Mouse (Mus musculus) T-cell, adult 2 months (primary cell): Measurements from ENCODE around the gene Ctnnd2.

Experiments used
- DNase-seq: peaks from one replicate; pipeline ENCODE4 v3.0.0; 2022; ENCODE audit warnings: low spot score

Ctnnd2 gene

GRCm38 (mm10) chr15:30386489-30386888 lies 214.1 kb downstream of the Ctnnd2 start:
- DNase-seq = no peak

- DNase-seq = no peak
Observed at GRCm38 (mm10) chr15:30387244-30387643, 214.9 kb downstream of the Ctnnd2 start.

DNA sequence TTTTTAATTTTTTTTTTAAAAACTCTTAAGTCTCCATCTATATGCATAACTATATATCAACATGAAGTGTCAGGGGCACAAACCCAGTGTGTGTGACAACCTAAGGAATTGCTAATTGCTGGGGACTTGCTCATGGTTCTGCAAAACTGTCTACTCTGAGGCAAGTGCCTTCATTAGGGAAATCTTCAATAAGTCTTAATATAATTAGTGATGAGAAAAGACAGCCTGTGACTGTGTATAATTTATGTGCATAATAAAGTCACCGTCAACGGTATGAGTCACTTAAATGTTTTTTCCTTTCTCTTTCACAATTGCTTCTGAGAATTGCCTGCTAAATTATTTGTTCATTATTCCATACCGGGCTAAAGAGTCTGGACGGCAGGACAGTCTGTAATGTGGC lies 228.7 kb downstream of the Ctnnd2 start:
- DNase-seq = no peak

GRCm38 (mm10) chr15:30406254-30406653 lies 233.9 kb downstream of the Ctnnd2 start:
- no peak for DNase-seq

GRCm38 (mm10) chr15:30423146-30423545 lies 250.8 kb downstream of the Ctnnd2 start:
- DNase-seq = no peak

- DNase-seq = no peak
Observed at GRCm38 (mm10) chr15:30424290-30424689, 251.9 kb downstream of the Ctnnd2 start.

DNA sequence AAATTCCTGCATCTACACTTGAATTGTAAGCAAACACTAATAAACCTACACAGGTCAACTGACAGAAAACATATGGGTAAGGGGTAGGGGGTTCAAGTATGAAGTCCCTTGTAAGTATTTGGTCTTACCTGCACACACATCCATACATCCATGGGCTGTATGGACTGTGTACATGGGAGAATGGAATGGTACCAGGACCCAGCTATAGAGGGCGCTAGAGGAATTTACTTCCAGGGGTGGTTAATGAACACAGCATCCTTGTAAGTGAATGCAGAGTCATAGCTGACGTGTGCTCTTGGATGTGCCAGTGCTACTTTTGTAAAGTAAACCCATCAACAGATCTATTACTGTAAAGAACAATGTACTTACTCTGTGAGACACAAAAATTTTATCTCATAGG lies 254.9 kb downstream of the Ctnnd2 start:
- DNase-seq = peak; percentile 4

DNA sequence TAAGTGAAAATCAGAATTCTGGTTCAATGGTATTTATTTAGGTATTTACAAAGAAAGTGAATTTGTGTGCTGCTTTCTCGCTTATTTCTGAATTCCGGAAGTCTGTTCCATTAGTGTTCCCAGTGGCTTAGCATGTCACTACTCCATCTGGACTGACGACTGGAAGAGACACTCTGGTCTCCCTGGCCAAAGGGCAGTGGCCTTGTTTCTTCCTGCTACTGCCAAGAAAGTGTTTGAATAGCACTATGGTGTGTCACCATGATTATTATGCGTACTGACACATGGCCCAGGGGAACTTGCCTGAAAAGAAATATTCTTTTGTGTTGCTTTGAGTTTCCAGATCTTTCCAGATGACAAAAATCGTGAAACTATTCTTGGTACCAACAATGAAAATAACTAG lies 266.7 kb downstream of the Ctnnd2 start:
- no peak for DNase-seq

- DNase-seq = no peak
Observed at GRCm38 (mm10) chr15:30450765-30451164, 278.4 kb downstream of the Ctnnd2 start.

- no peak for DNase-seq
Observed at GRCm38 (mm10) chr15:30451921-30452320, 279.5 kb downstream of the Ctnnd2 start.

GRCm38 (mm10) chr15:30457541-30458250 lies 285.3 kb downstream of the Ctnnd2 start:
- no peak for DNase-seq

GRCm38 (mm10) chr15:30458671-30459070 lies 286.3 kb downstream of the Ctnnd2 start:
- DNase-seq = no peak

GRCm38 (mm10) chr15:30460341-30461125 lies 288.1 kb downstream of the Ctnnd2 start:
- DNase-seq = no peak

GRCm38 (mm10) chr15:30462804-30463423 lies 290.5 kb downstream of the Ctnnd2 start:
- DNase-seq = no peak

DNA sequence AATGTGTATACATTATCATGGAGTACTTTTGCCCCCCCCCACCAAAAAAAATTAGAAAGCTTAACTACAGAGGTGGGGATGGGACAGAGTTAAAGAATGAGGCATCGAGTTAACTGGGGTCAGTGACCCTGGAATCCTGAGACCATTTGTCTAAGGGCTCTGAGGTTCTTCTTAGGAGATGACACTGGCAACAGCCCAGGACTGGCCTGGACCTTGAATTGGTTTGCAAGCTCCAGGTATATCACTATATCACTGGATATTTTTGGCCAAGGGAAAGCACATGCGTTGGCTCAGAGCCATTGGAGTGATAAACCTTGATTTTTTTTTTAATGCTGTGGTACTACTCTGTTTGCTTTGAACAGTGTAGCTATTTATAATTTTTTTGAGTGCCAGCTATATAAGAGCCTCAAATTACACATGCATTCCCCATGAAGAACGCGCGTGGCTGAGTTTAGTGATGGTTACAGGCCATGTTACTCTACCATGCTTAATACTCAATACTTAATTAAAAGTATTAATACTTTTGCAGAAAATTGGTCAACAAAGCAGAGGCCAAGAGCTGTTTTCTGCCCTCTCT lies 291.2 kb downstream of the Ctnnd2 start:
- no peak for DNase-seq

DNA sequence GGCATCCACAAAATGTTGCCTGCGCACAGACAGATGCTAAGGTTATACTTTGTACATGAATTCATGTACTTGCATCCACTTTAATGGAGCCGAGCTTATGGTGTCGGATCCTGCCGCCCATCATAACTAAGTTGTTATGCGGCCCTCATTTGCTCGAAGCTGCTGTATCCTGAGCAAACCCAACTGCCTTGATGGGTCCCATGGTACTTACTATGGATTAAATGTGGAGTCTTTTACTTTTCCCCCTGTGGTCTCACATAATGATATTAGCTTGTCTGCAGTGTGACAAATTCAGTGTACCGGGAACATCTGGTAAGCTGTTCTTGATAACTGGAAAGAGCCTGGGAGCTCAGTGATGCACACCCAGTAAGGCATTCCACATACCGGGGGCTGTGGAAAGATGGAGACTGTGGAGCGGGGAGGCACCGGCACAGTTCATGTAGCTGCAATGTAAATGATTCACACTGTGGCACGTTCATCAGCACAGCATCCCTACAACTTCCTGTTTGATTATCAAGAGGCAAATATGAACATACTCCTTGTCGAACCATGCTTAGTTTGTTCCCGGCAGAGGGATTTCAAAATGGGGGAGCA lies 294.7 kb downstream of the Ctnnd2 start:
- DNase-seq = no peak

DNA sequence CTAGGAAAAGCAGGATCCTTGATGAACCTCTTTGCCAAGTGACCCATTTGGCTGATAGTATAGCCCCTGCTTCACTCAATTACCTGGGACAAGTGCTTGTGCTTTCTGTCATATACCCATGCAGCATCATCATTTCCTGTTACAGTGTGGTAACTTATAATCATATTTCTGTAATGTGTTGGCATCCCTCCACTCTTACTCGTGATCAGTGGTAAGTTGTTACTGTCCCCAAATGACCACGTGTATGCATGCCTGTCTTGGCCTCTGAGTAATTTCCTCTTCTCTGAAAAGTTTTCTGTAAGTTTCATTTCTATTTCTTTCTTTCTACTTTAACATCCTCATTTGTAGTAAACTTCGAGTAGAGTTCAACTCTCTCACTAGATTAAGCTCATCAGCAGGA lies 296.4 kb downstream of the Ctnnd2 start:
- no peak for DNase-seq

DNA sequence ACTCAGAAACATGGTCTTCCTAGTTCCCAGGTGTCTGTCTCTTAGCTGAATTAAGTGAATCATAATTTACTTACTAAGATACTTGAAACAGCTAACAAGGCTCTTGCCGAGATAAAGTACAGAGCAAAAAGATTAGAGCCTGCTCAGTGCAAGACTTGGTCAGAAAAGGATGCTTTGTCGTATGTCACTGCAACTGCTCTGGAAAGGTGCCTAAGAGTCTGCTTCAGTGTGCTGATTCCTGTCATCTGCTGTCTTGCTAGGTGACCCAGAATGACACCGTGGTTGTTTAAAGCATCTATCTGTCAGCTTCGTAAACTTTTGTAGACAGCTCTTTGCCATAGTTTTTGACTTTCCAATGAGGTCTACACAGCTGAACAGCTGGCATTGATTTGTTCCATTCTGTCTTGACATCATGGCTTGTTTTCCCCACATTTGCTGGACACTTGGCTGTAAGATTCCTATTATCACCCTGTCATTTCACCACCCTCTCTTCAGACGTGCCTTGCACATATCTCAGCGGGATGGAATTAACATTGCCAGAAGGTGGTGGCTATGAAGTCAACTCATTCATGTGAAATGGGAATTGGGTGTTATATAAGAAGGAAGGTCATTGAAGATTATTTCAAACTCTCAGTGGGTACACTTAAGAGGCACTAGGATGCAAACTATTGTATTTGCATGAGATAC lies 299.0 kb downstream of the Ctnnd2 start:
- no peak for DNase-seq

DNA sequence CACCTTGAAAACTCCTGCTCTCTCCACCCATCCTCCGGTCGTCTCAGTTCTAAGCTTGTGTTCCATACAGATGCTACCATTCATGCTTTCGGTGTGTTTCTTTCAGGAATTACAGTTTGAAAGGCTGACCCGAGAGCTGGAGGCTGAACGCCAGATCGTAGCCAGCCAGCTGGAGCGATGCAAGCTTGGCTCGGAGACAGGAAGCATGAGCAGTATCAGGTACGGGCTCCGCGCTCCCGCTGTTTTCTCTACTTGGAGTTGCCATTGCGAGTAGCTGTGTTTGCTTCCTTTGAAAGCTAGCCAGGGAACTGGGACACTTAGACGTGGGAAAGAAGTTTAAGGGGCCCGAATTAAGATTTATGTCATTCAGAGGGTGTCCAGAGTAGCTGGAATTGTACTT lies 308.3 kb downstream of the Ctnnd2 start:
- no peak for DNase-seq

- DNase-seq = no peak
Observed at GRCm38 (mm10) chr15:30506476-30506875, 334.1 kb downstream of the Ctnnd2 start.

GRCm38 (mm10) chr15:30512467-30512866 lies 340.1 kb downstream of the Ctnnd2 start:
- DNase-seq = no peak

DNA sequence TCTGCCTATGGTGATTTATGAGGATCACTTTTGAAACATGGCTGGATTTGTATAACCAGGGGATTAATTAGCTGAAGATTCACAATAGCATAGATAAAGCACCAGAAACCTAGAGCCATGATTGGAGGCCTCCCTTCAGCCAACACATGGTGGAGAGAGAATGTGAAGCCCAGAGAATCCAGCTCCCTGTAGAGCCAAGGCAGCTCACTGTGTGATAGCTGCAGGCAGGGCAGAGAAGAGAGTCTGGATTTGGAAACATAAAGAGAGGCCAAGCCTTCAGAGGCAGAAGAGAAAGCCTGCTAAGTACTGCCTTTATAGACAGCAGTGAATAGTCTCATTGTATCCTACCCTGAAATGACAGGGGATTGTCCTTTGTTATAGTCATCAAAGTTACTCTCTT lies 340.7 kb downstream of the Ctnnd2 start:
- no peak for DNase-seq
